Mouse (Mus musculus): Measurements from ENCODE around the gene Efl1.
"Not testable (repeated sequence)": the region's sequence is repeated elsewhere in the genome, so short reads cannot be mapped to it uniquely, and the experiment has no call there.

DNA sequence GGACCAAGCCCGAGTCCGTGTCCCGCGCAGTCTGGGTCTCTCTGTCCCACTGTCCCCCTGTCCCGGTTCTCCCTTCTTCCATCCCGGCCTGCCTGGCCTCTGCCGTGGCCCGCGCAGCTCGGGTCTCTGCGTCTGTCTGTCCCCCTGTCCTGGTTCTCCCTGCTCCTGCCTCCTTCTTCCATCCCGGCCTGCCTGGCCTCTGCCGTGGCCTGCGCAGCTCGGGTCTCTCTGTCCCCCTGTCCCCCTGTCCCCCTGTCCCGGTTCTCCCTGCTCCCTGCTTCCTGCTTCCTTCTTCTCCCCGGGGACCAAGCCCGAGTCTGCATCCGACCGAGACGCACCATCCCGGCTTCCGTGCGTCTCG, 123.2 kb downstream of the Efl1 start:
- TF ChIP-seq CTCF (IDR thresholded peaks at IDR 0.05 in 2 of 3, conservative IDR thresholded peaks at IDR 0.05 in 1 of 3; ENCODE audit: control insufficient read depth in 1 of 3, insufficient read depth in 1 of 3, low read depth in 2 of 3, low read length in 3 of 3, poor library complexity in 1 of 3, severe bottlenecking in 1 of 3); POLR2A (IDR thresholded peaks at IDR 0.05; ENCODE audit: control insufficient read depth in 1 of 2, insufficient read depth in 1 of 2, low read depth in 1 of 2, low read length in 2 of 2, poor library complexity in 1 of 2); UBTF (IDR thresholded peaks at IDR 0.05; ENCODE audit: borderline replicate concordance, insufficient read depth, low read depth, low read length); TAL1 (IDR thresholded peaks at IDR 0.05; ENCODE audit: low read length); GATA1 (IDR thresholded peaks at IDR 0.05; ENCODE audit: low read depth, low read length); MYB (IDR thresholded peaks at IDR 0.05; ENCODE audit: low read depth, low read length); EP300 (IDR thresholded peaks at IDR 0.05; ENCODE audit: low read depth in 1 of 2, low read length in 2 of 2); CHD2 (IDR thresholded peaks at IDR 0.05; ENCODE audit: low read length); ZC3H11A (IDR thresholded peaks at IDR 0.05; ENCODE audit: low read depth, low read length); TCF12 (IDR thresholded peaks at IDR 0.05; ENCODE audit: low read depth, low read length); ZMIZ1 (IDR thresholded peaks at IDR 0.05; ENCODE audit: low read depth, low read length): not testable (repeated sequence)

Measured in MEL (cell line).